Mouse (Mus musculus) c-Kit-positive CD71-positive TER-119-negative erythroid progenitor cells, embryonic 14.5 days (primary cell): ENCODE results near the gene Pld2.
A peak's percentile ranks its signal among the peaks of the same experiment; 100 is the strongest.

Experiments used
- DNase-seq: peaks from one replicate; pipeline ENCODE4 v3.0.0-alpha.2; 2013; ENCODE audit warnings: low read depth

Gene Pld2

GRCm38 (mm10) chr11:70577201-70577600, 37.3 kb downstream of the Pld2 start:
- DNase-seq = no peak

- no peak for DNase-seq
Observed at GRCm38 (mm10) chr11:70578962-70579361, 39.1 kb downstream of the Pld2 start.

- no peak for DNase-seq
Observed at GRCm38 (mm10) chr11:70579710-70580357, 40.0 kb downstream of the Pld2 start.

- DNase-seq = no peak
Observed at GRCm38 (mm10) chr11:70580358-70580720, 40.5 kb downstream of the Pld2 start.

GRCm38 (mm10) chr11:70580921-70581320, 41.1 kb downstream of the Pld2 start:
- DNase-seq = no peak

GRCm38 (mm10) chr11:70582196-70582595, 42.3 kb downstream of the Pld2 start:
- no peak for DNase-seq

- no peak for DNase-seq
Observed at GRCm38 (mm10) chr11:70583022-70583714, 43.3 kb downstream of the Pld2 start.

GRCm38 (mm10) chr11:70583775-70584174, 43.9 kb downstream of the Pld2 start:
- DNase-seq = no peak

- DNase-seq = no peak
Observed at GRCm38 (mm10) chr11:70585457-70585856, 45.6 kb downstream of the Pld2 start.

- no peak for DNase-seq
Observed at GRCm38 (mm10) chr11:70586261-70586660, 46.4 kb downstream of the Pld2 start.

- DNase-seq = no peak
Observed at GRCm38 (mm10) chr11:70586954-70587353, 47.1 kb downstream of the Pld2 start.

- no peak for DNase-seq
Observed at GRCm38 (mm10) chr11:70591733-70592132, 51.9 kb downstream of the Pld2 start.

GRCm38 (mm10) chr11:70594253-70594989, 54.6 kb downstream of the Pld2 start:
- DNase-seq = no peak

- DNase-seq = no peak
Observed at GRCm38 (mm10) chr11:70595638-70596037, 55.8 kb downstream of the Pld2 start.

- no peak for DNase-seq
Observed at GRCm38 (mm10) chr11:70596094-70596493, 56.2 kb downstream of the Pld2 start.

GRCm38 (mm10) chr11:70597301-70597700, 57.4 kb downstream of the Pld2 start:
- no peak for DNase-seq

- no peak for DNase-seq
Observed at GRCm38 (mm10) chr11:70598451-70598953, 58.6 kb downstream of the Pld2 start.

GRCm38 (mm10) chr11:70605024-70605566, 65.2 kb downstream of the Pld2 start:
- DNase-seq = peak; percentile 70

GRCm38 (mm10) chr11:70606717-70607116, 66.9 kb downstream of the Pld2 start:
- DNase-seq = no peak

GRCm38 (mm10) chr11:70607611-70608010, 67.7 kb downstream of the Pld2 start:
- no peak for DNase-seq
